Mouse (Mus musculus) heart, adult 2 months (tissue): Measurements from ENCODE around the gene Gphb5.

Source experiments
- CTCF ChIP-seq: fragments of 200-600 bp; IDR thresholded peaks from 2 replicates; pipeline ENCODE4 v1.8.1; 2022; ENCODE audit warnings: antibody characterized with exemption, mild to moderate bottlenecking, moderate library complexity
- EP300 ChIP-seq: fragments of 200-500 bp; IDR thresholded peaks from 2 replicates; pipeline ENCODE4 v1.6.1; 2011; ENCODE audit warnings: low read depth, low read length, control low read depth; ENCODE audit not compliant: insufficient read depth
- POLR2A ChIP-seq: fragments of 200-500 bp; IDR thresholded peaks from 2 replicates; pipeline ENCODE4 v1.6.1; 2011; ENCODE audit warnings: mild to moderate bottlenecking, low read depth, low read length, control low read depth; ENCODE audit not compliant: insufficient read depth

DNA sequence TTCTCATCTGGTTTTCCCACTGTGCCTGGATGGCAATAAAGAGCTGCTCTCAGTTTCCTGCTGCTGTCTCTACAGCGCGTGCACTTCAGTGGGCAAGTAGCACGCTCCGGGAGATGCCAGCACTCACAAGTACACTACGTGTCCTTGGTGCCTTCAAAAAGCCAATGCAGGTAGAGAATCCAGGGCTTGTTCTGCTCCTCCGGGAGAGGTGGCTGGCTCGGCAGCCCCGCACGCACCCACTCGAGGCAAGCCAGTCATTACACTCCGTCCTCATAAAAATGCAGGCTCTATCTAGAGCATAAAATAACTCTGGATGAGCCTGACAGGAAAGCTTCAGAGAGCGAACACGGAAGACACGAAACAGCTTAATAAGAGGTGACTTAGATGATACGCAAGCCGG lies 54.1 kb downstream of the Gphb5 start:
- TF ChIP-seq CTCF (no peak), POLR2A (no peak), EP300 (no peak)
